8 mouse cellular contexts compared by ENCODE assay signal in the genomic region with DNA sequence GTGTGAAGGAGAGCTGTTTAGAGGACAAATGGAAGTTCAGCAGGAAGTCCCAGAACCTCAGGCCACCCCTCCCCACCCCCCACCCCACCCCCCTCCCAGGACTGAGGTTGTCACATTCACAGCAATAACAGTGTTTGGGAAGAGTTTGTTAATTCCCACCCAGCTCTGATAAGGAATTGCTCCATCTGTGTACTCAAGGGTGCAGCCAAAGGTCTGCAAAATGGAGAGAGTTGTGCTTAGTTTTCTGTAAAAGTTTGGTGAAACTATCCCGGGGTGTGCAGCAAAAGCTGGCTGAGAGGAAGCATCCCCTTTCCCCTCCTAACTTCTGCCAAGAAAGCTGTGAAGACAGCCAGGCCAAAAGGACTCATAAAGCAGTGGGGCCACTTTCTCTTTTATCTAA. TPM values are rescaled to one million over a fixed set of nuclear protein-coding genes. Genes with fewer than 3 reads are reported as not detected.
A peak's percentile ranks its signal among the peaks of the same experiment; 100 is the strongest.
DNase-seq lines count a peak whose midpoint lies in the region; ATAC-seq and TF ChIP-seq lines count a peak whose summit lies in the region.
"Had no signal": no experiment of that assay in that cellular context is flagged by ENCODE, and none has a peak within 500 bp of the region (broad histone marks: within the 10 kb centered on the region; RNA-seq: fewer than 3 reads in every experiment).

No protein-coding gene starts in this region.

- H3K4me1 ChIP-seq in forebrain, embryonic 10.5 days = peaks cover 28% of the 10 kb centered on the region
- peaks cover 16% of the 10 kb centered on the region for H3K4me1 ChIP-seq in hindbrain, embryonic 14.5 days (replicated peaks; ENCODE audit: control insufficient read depth, insufficient read depth, low read length)
- H3K4me1 ChIP-seq in lung, embryonic 15.5 days = peaks cover 33% of the 10 kb centered on the region
- H3K4me1 ChIP-seq in cerebellum, adult 2 months (ENCODE audit: control insufficient read depth, insufficient read depth, low read length) = no peaks in the 10 kb centered on the region

- peaks cover 17% of the 10 kb centered on the region; the same call in 1 of the 2 replicates for H3K27me3 ChIP-seq in forebrain, embryonic 10.5 days (ENCODE audit: poor library complexity, severe bottlenecking)
- H3K27me3 ChIP-seq in hindbrain, embryonic 14.5 days (ENCODE audit: control insufficient read depth, insufficient read depth, low read length) = no peaks in the 10 kb centered on the region
- H3K27me3 ChIP-seq in lung, embryonic 15.5 days = no peaks in the 10 kb centered on the region
- H3K27me3 ChIP-seq in cerebellum, adult 2 months (ENCODE audit: control insufficient read depth, insufficient read depth, low read length) = no peaks in the 10 kb centered on the region

- 83% methylated on average over 1 of the region's 1 CpGs for WGBS in forebrain, embryonic 10.5 days
- 43% methylated on average over 1 of the region's 1 CpGs for WGBS in hindbrain, embryonic 14.5 days
- WGBS in lung, embryonic 15.5 days = 14% methylated on average over 1 of the region's 1 CpGs
- 3% methylated on average over 1 of the region's 1 CpGs for WGBS in cerebellum, adult 2 months

- no peak overlapping the region for H3K9ac ChIP-seq in hindbrain, embryonic 14.5 days
- no peak overlapping the region for H3K9ac ChIP-seq in lung, embryonic 15.5 days

- no peak for TF ChIP-seq POLR2A in cerebellum, adult 2 months (IDR thresholded peaks at IDR 0.05; ENCODE audit: borderline replicate concordance, insufficient read depth, low read length)

- H3K27ac ChIP-seq in forebrain, embryonic 10.5 days = peak overlapping the region; percentile 97
- H3K27ac ChIP-seq in hindbrain, embryonic 14.5 days = no peak overlapping the region
- peak overlapping the region; percentile 86 for H3K27ac ChIP-seq in lung, embryonic 15.5 days
- H3K27ac ChIP-seq in cerebellum, adult 2 months (ENCODE audit: insufficient read depth, low read length) = no peak overlapping the region

- no peak for TF ChIP-seq CTCF in cerebellum, adult 2 months (IDR thresholded peaks at IDR 0.05; ENCODE audit: borderline replicate concordance, insufficient read depth, low read depth, low read length)

- ATAC-seq in hindbrain, embryonic 14.5 days (ENCODE audit: low FRiP score) = no peak
- peak; percentile 74; the same call in 1 of the 2 replicates for ATAC-seq in lung, embryonic 15.5 days (ENCODE audit: borderline replicate concordance, extremely low read depth, low FRiP score, low TSS enrichment)

- H3K36me3 ChIP-seq in forebrain, embryonic 10.5 days (replicated peaks) = peaks cover 27% of the 10 kb centered on the region
- H3K36me3 ChIP-seq in hindbrain, embryonic 14.5 days (replicated peaks; ENCODE audit: control insufficient read depth, insufficient read depth) = no peaks in the 10 kb centered on the region
- H3K36me3 ChIP-seq in lung, embryonic 15.5 days = no peaks in the 10 kb centered on the region

- H3K9me3 ChIP-seq in forebrain, embryonic 10.5 days = no peaks in the 10 kb centered on the region
- H3K9me3 ChIP-seq in hindbrain, embryonic 14.5 days (ENCODE audit: control insufficient read depth, low read length) = no peaks in the 10 kb centered on the region
- H3K9me3 ChIP-seq in lung, embryonic 15.5 days = no peaks in the 10 kb centered on the region

- intact Hi-C loops in left cerebral cortex, postnatal 25 days (cut with DNase I) = no loop called here

- DNase-seq in MEL-GATA-1-ER (ENCODE audit: extremely low read depth, low read depth) = peak; percentile 24
- DNase-seq in forebrain, embryonic 10.5 days (ENCODE audit: extremely low spot score, low spot score) = no peak
- DNase-seq in hindbrain, embryonic 14.5 days (ENCODE audit: low spot score) = no peak
- no peak for DNase-seq in cerebellum, adult 2 months
- DNase-seq in layer of hippocampus, adult 8-10 months (ENCODE audit: low spot score in 2 of 2) = no peak
- no peak for DNase-seq in left cerebral cortex, postnatal 25 days (ENCODE audit: low spot score in 2 of 2)

- peak overlapping the region; percentile 60 for H3K4me2 ChIP-seq in hindbrain, embryonic 14.5 days (replicated peaks)
- H3K4me2 ChIP-seq in lung, embryonic 15.5 days = peak overlapping the region; percentile 85

- peak overlapping the region; percentile 74 for H3K4me3 ChIP-seq in forebrain, embryonic 10.5 days
- H3K4me3 ChIP-seq in hindbrain, embryonic 14.5 days (replicated peaks; ENCODE audit: low read length) = peak overlapping the region; percentile 69
- H3K4me3 ChIP-seq in lung, embryonic 15.5 days = peak overlapping the region; percentile 84
- no peak overlapping the region for H3K4me3 ChIP-seq in cerebellum, adult 2 months (replicated peaks; ENCODE audit: insufficient read depth, low read depth, low read length)

RNA-seq across cellular contexts. Expression of gene Sfxn1, which starts 1.4 kb away (rescaled TPM):
- polyA plus RNA-seq in forebrain, embryonic 10.5 days (2016; fragmentation: Nextera tagmentation; extraction: Ambion mirVana) = 96.2 and 98.2 TPM in 2 replicates
- 89.2 and 92.6 TPM in 2 replicates for polyA plus RNA-seq in hindbrain, embryonic 14.5 days (2014; fragmentation: Nextera tagmentation; extraction: Ambion mirVana)
- 61.5 and 64.1 TPM in 2 replicates for polyA plus RNA-seq in lung, embryonic 15.5 days (2015; fragmentation: Nextera tagmentation; extraction: Ambion mirVana)
- 32.2 and 32.9 TPM in 2 replicates for polyA plus RNA-seq in cerebellum, adult 2 months (2012; rRNA removed)
- total RNA-seq in layer of hippocampus, adult 8-10 months (2022) = 10 to 100 TPM; 45.9 to 50.9 (median 48.0) TPM
- total RNA-seq in left cerebral cortex, postnatal 25 days (2021) = 10 to 100 TPM; 42.5 to 45.1 TPM

RNA-seq across cellular contexts. Expression of gene Drd1, which starts 17.6 kb away (rescaled TPM):
- polyA plus RNA-seq in forebrain, embryonic 10.5 days (2016; fragmentation: Nextera tagmentation; extraction: Ambion mirVana) = not detected in 2 replicates
- 1.3 and 1.6 TPM in 2 replicates for polyA plus RNA-seq in hindbrain, embryonic 14.5 days (2014; fragmentation: Nextera tagmentation; extraction: Ambion mirVana)
- 0.69 and 0.97 TPM in 2 replicates for polyA plus RNA-seq in lung, embryonic 15.5 days (2015; fragmentation: Nextera tagmentation; extraction: Ambion mirVana)
- 0.33 and 0.57 TPM in 2 replicates for polyA plus RNA-seq in cerebellum, adult 2 months (2012; rRNA removed)
- 10 to 100 TPM in 1 of 4 experiments, 1 to 10 TPM in 3; 7.4 to 10.4 (median 8.5) TPM for total RNA-seq in layer of hippocampus, adult 8-10 months (2022)
- 10 to 100 TPM; 23.9 to 57.3 TPM for total RNA-seq in left cerebral cortex, postnatal 25 days (2021)
- total RNA-seq: hematopoietic stem cell, adult 5-6 weeks had no signal

Comparison
In these comparisons a context has a peak if more than half of its experiments do, and no peak if none do; other contexts are left out.
1. H3K27ac ChIP-seq: peak in forebrain, embryonic 10.5 days (single experiment) and lung, embryonic 15.5 days (single experiment); none in hindbrain, embryonic 14.5 days (single experiment) and cerebellum, adult 2 months (single experiment).